Mouse (Mus musculus) hindbrain, embryonic 12.5 days (tissue): ENCODE measurements around the gene Mtrf1. TPM values are rescaled to one million over a fixed set of nuclear protein-coding genes. Genes with fewer than 3 reads are reported as not detected.

Experiments
- ATAC-seq: fragments of 200-750 bp; cut with Nextera tagmentation; 2 replicates; pipeline ENCODE4 v1.8.0; 2017; ENCODE audit warnings: moderate TSS enrichment; ENCODE audit not compliant: low FRiP score
- H3K27ac ChIP-seq: fragments of 300-500 bp; sonication (generic); 2 replicates; pipeline ENCODE4 v1.5.1; 2016; ENCODE audit warnings: mild to moderate bottlenecking
- H3K27me3 ChIP-seq: fragments of 300-500 bp; sonication (generic); 2 replicates; pipeline ENCODE4 v1.6.1; 2016; ENCODE audit warnings: mild to moderate bottlenecking
- H3K36me3 ChIP-seq: fragments of 300-500 bp; sonication (generic); 2 replicates; pipeline ENCODE4 v1.6.1; 2016; ENCODE audit warnings: mild to moderate bottlenecking
- H3K4me1 ChIP-seq: fragments of 300-500 bp; sonication (generic); 2 replicates; pipeline ENCODE4 v1.6.1; 2016
- H3K4me2 ChIP-seq: fragments of 300-500 bp; sonication (generic); replicated peaks from 2 replicates; pipeline ENCODE4 v1.6.1; 2016; ENCODE audit warnings: mild to moderate bottlenecking
- H3K4me3 ChIP-seq: fragments of 300-500 bp; sonication (generic); 2 replicates; pipeline ENCODE4 v1.5.1; 2016; ENCODE audit warnings: mild to moderate bottlenecking
- H3K9ac ChIP-seq: fragments of 300-500 bp; sonication (generic); 2 replicates; pipeline ENCODE4 v1.6.1; 2016; ENCODE audit warnings: mild to moderate bottlenecking, moderate library complexity
- H3K9me3 ChIP-seq: fragments of 300-500 bp; sonication (generic); replicated peaks from 2 replicates; pipeline ENCODE4 v1.6.1; 2016; ENCODE audit warnings: mild to moderate bottlenecking
- WGBS: fragments of 180-500 bp; shearing (Covaris S2); methylation state at CpG from one replicate; pipeline ENCODE4 v1.1.7; 2016; 5-methylcytosine and 5-hydroxymethylcytosine counted together
- polyA plus RNA-seq: library from polyadenylated mRNA; unstranded; fragments of >200 nt; fragmentation: Nextera tagmentation; extraction: Ambion mirVana; gene quantifications from 2 replicates; pipeline ENCODE4 v1.2.1, GENCODE M21; 2016

Gene Mtrf1
- polyA plus RNA-seq, 1 experiment from 2014 or later = 9.8 TPM

DNA sequence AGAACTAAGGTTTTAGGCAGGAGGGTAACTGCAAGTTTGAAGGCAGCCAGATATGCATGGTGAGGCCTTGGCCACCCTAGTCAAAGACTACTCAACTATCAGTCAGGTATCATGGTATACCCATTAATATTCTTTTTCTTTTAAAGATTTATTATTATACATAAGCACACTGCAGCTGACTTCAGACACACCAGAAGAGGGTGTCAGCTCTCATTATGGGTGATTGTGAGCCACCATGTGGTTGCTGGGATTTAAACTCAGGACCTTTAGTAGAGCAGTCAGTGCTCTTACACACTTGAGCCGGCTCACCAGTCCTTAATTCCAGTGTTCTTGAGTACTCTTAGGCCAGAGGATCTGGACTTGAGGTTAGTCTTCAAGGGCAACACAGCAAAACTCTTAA, 62.8 kb downstream of the Mtrf1 start:
- 88% methylated on average over 1 of the region's 1 CpGs for WGBS
- Histone ChIP-seq H3K9ac (no peak overlapping the region), H3K9me3 (no peaks in the 10 kb centered on the region), H3K36me3 (peaks cover 36% of the 10 kb centered on the region), H3K4me3 (no peak overlapping the region), H3K4me2 (no peak overlapping the region), H3K27ac (no peak overlapping the region), H3K4me1 (no peaks in the 10 kb centered on the region), H3K27me3 (no peaks in the 10 kb centered on the region)
- ATAC-seq = no peak

DNA sequence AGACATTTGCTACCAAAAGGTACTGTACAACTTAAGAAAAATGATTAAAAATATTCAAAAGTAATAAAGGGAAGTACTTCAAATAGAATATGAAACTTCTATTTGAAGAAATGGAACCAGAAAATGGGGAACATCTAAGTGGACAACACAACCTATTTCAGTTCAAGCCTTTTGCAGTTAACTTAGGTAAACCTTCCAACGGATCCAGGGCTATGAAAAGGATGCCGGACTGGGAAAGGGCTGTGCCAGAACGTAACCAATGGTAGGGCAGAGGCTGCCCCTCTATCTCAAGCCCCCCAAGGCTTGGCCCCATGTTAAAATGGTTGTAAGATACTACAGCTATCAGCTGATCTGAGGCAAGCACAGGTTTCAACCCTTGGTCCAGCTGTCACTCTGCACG, 63.4 kb downstream of the Mtrf1 start:
- Histone ChIP-seq H3K4me3 (no peak overlapping the region), H3K36me3 (peaks cover 42% of the 10 kb centered on the region), H3K4me2 (no peak overlapping the region), H3K27ac (no peak overlapping the region), H3K4me1 (no peaks in the 10 kb centered on the region), H3K27me3 (no peaks in the 10 kb centered on the region), H3K9me3 (no peaks in the 10 kb centered on the region), H3K9ac (no peak overlapping the region)
- no peak for ATAC-seq
- 93% methylated on average over 4 of the region's 4 CpGs for WGBS

DNA sequence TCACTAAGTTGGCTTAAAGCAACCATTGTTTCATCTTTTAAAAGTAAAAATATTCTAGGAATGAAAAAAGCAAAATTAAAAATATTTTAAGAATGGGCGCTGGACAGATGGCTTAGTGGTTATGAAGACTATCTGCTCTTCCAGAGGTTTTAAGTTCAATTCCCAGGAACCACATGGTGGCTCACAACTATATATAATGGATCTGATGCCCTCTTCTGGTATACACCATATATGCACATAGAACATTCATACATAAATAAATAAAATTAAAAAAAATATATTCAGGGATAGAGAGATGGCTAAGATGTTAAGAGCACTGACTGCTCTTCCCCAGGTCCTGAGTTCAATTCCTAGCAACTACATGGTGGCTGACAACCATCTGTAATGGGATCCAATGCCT, 68.1 kb downstream of the Mtrf1 start:
- 91% methylated on average over 1 of the region's 1 CpGs for WGBS
- ATAC-seq = no peak
- Histone ChIP-seq H3K9ac (no peak overlapping the region), H3K4me3 (no peak overlapping the region), H3K9me3 (no peaks in the 10 kb centered on the region), H3K27me3 (no peaks in the 10 kb centered on the region), H3K4me1 (no peaks in the 10 kb centered on the region), H3K36me3 (peaks cover 75% of the 10 kb centered on the region), H3K4me2 (no peak overlapping the region), H3K27ac (no peak overlapping the region)

DNA sequence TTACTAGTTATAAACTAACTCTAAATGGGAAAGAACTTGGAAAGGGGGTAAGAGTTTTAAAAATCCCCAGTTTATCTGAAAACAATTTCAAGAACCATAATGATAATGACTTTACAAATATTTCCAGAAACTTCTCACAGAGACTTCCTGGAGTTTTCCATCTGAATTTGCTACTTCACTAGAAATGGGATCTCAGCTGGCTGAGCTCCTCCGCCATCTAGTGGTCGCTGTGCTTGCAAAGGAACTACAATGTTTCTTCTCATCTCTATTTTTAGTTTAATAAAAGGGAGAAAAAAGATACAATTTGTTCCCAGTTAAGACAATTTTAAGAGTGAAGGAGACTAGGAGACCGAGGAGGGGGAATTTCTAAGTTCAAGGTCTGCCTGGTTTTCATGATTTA, 70.0 kb downstream of the Mtrf1 start:
- Histone ChIP-seq H3K36me3 (peaks cover 78% of the 10 kb centered on the region), H3K27me3 (no peaks in the 10 kb centered on the region), H3K9ac (no peak overlapping the region), H3K4me2 (no peak overlapping the region), H3K9me3 (no peaks in the 10 kb centered on the region), H3K4me3 (no peak overlapping the region), H3K27ac (no peak overlapping the region), H3K4me1 (no peaks in the 10 kb centered on the region)
- ATAC-seq = no peak
- WGBS = 28% methylated on average over 3 of the region's 3 CpGs

Other genes with a start within 250 kb of the Mtrf1 start
- 0.19 TPM in 1 of 2 replicates, not detected in the other for gene Zfp957, start 150.4 kb upstream of the Mtrf1 start, polyA plus RNA-seq
- gene Rgcc, start 96.1 kb upstream of the Mtrf1 start, polyA plus RNA-seq = 32.4 and 41.0 TPM in 2 replicates
- 33.9 and 39.4 TPM in 2 replicates for gene Naa16, start 7.0 kb upstream of the Mtrf1 start, polyA plus RNA-seq
- gene Kbtbd7, start 28.7 kb downstream of the Mtrf1 start, polyA plus RNA-seq = 22.6 and 23.1 TPM in 2 replicates
- 3.1 and 4.5 TPM in 2 replicates for gene Kbtbd6, start 54.1 kb downstream of the Mtrf1 start, polyA plus RNA-seq
- gene Elf1, start 83.4 kb downstream of the Mtrf1 start, polyA plus RNA-seq = 9.6 and 10.3 TPM in 2 replicates
- gene Wbp4, start 83.7 kb downstream of the Mtrf1 start, polyA plus RNA-seq = 51.1 and 53.2 TPM in 2 replicates
- gene Sugt1, start 189.9 kb downstream of the Mtrf1 start, polyA plus RNA-seq = 128 and 133 TPM in 2 replicates